Mouse (Mus musculus): Measurements from ENCODE around the gene Gm12695.

Gene Gm12695

DNA sequence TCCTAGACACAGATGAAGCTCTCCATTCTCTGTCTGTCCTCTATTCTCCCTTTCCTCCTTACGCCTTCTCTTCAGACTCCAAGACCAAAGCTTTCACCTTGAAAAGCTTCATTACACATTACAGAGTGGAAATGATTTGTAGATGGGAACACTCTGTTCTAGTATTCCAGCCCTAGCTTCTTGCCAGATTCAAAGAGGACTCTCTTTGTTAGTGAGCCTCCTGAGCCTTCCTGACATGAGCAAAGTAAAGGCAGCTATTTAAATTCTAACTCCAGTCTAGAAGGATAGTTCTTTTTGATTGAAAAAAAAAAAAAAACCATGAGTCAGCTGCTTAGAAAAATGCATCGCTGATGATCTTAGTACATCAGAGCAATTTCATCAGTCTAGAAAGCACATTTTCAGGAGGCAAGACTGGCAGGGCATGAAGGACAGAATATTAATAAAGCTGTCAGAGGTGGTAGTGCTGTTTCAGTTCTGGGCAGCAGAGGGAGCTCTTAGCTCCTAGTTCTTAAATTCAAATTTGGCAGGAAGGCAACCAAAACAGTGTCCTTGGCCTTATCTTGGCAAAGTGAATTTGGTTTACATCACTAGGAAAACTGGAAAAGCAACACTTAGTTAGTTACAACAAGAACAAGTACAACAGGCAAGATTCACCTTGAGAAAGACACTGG lies 79.6 kb downstream of the Gm12695 start:
- DNase-seq (ENCODE audit: inconsistent age in 2 of 2, low spot score in 1 of 2) = peak; percentile 65 to 91

- DNase-seq (ENCODE audit: inconsistent age in 2 of 2, low spot score in 1 of 2) = no peak
Observed at GRCm38 (mm10) chr4:96698218-96698561, 86.8 kb downstream of the Gm12695 start.

GRCm38 (mm10) chr4:96697511-96698217 lies 87.3 kb downstream of the Gm12695 start:
- no peak for DNase-seq (ENCODE audit: inconsistent age in 2 of 2, low spot score in 1 of 2)

DNA sequence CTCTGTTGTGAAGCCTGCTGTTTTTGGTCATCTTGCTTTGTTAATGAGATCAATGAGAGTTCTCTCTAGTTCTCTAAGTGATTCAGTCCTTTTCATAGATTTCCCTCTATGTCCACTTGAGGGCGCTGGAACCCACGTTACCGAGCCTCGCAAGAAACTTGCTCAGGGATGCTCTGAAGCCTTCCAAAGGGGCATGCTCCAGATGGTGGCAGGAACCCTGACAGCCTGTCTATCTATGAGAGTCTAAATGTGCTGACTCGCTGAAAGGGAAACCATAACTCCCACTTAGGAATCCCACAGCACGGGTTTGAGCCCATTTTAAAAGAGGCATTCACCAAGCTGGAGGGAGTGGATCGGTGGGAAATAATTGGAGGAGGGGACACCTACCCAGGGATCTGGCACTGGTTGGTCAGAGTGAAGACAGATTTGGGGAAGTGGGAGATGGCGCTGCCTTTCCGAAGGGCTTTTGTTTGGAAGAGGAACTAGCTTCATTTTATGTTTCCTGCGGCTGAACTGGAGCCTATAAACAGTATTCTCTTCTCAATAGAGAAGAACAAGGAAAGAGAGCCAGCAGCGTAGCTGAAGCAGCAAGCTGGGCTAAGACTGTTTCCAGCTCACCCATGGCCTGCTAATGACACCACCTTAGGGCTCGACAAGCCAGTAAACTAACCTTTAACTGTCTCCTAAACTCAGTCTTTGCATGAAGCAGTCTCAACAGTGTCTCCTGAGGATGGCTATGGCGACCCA lies 88.2 kb downstream of the Gm12695 start:
- peak; percentile 34 to 61 for DNase-seq (ENCODE audit: inconsistent age in 2 of 2, low spot score in 1 of 2)

DNA sequence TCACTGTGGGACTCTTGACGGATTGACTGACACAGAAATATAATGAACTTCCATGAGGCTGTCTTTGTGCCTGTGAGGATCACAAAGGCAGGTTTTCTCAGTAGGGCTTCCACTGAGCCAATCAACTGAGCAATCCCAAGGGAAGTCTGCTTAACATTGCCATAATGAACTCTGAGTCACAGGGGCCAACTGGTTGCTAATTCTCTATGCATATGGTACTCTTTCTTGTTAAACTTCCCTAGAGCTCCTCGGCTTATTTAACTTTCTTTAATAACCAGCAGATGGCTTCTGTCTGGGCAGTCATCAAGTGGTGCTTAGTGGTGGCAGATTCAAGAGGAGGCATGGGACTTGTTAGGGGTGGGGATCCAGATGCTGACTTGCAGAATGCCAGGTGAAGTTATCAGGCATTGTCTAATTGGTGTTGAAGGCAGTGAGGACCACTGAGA lies 97.6 kb downstream of the Gm12695 start:
- no peak for DNase-seq (ENCODE audit: inconsistent age in 2 of 2, low spot score in 1 of 2)

DNA sequence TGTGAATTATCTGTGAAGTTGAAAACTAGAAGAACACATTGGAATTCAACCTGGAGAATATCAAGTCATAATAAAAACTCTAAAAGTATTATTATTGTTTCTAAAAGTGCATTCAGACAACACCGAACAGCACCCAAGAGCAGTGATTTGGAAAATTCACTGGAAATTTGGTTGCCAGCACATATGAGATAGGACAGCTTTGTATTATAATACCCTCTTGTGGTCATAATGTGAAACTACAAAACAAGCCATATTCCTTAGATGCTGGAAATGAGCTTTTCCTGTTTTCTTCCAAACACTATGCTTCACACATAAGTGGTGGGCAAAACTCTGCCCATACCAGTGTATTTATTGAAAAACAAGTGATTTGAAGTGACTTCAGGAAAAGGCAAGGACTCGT lies 101.5 kb downstream of the Gm12695 start:
- DNase-seq (ENCODE audit: inconsistent age in 2 of 2, low spot score in 1 of 2) = peak in 1 of 2 experiments; percentile 39

DNA sequence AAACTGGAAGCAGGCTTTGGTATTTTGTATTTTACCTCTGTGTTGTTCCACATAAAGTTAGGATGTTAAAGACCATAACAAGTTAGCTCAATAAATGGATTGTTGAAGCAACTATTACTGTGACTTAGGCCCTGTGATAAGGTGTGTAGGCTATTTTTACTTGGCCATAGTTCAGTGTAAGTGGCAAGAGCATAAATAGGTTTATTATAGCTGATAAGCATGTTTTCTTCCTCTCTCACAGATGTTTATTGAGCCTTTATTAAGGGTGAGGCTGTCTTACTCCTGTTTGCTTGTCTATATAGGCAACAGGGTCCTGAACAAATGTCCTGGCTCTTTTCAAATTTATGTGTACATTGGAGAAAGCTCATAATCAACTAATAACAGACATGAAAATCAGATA lies 104.0 kb downstream of the Gm12695 start:
- DNase-seq (ENCODE audit: inconsistent age in 2 of 2, low spot score in 1 of 2) = no peak

DNA sequence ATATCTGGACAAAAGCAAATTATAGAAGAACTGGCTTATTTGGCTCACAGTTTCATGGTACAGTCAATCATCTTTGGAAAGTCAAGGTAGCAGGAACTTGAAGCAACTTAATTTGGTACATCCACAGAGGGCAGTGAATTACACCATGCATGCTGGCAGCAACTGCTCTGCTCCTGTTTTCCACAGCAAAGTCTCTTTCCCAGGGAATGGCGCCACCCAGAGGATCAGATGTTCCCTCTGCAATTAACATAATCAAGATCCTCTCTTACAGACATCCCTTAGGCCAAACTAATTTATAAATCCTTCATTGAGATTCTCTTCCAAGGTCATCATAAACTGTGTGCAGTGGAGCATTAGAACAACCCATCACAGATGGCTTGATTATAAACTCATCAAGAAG lies 104.8 kb downstream of the Gm12695 start:
- DNase-seq (ENCODE audit: inconsistent age in 2 of 2, low spot score in 1 of 2) = peak; percentile 17 to 52
